Mouse (Mus musculus) midbrain, postnatal 0 days (tissue): ENCODE results near the gene Nrip2. TPM values are rescaled to one million over a fixed set of nuclear protein-coding genes. Genes with fewer than 3 reads are reported as not detected.

Experiments used
- ATAC-seq: fragments of 200-750 bp; cut with Nextera tagmentation; 2 replicates; pipeline ENCODE4 v1.8.0; 2017; ENCODE audit warnings: moderate number of reproducible peaks, mild to moderate bottlenecking, moderate TSS enrichment, moderate library complexity; ENCODE audit not compliant: low FRiP score
- DNase-seq: peaks from one replicate; pipeline ENCODE4 v3.0.0-alpha.2; 2015; ENCODE audit warnings: low spot score
- H3K27ac ChIP-seq: fragments of 300-500 bp; sonication (generic); 2 replicates; pipeline ENCODE4 v1.5.1; 2014; ENCODE audit warnings: low read depth, mild to moderate bottlenecking, low read length, mixed read lengths
- H3K27me3 ChIP-seq: fragments of 300-500 bp; sonication (generic); 2 replicates; pipeline ENCODE4 v1.6.1; 2014; ENCODE audit warnings: low read length, control low read depth, mixed read lengths; ENCODE audit not compliant: insufficient read depth
- H3K36me3 ChIP-seq: fragments of 300-500 bp; sonication (generic); 2 replicates; pipeline ENCODE4 v1.6.1; 2014; ENCODE audit warnings: low read length, control low read depth, mixed read lengths; ENCODE audit not compliant: insufficient read depth
- H3K4me1 ChIP-seq: fragments of 300-500 bp; sonication (generic); 2 replicates; pipeline ENCODE4 v1.6.1; 2014; ENCODE audit warnings: mild to moderate bottlenecking, control low read depth, antibody characterized with exemption, low read length, mixed read lengths; ENCODE audit not compliant: insufficient read depth
- H3K4me2 ChIP-seq: fragments of 300-500 bp; sonication (generic); 2 replicates; pipeline ENCODE4 v1.6.1; 2014; ENCODE audit warnings: low read depth, mild to moderate bottlenecking, low read length, mixed read lengths; ENCODE audit not compliant: poor library complexity, severe bottlenecking
- H3K4me3 ChIP-seq: fragments of 300-500 bp; sonication (generic); 2 replicates; pipeline ENCODE4 v1.5.1; 2014; ENCODE audit warnings: low read depth, mild to moderate bottlenecking, low read length, moderate library complexity
- H3K9ac ChIP-seq: fragments of 300-500 bp; sonication (generic); replicated peaks from 2 replicates; pipeline ENCODE4 v1.6.1; 2014; ENCODE audit warnings: mild to moderate bottlenecking, low read length, moderate library complexity, mixed read lengths; ENCODE audit not compliant: poor library complexity, severe bottlenecking
- H3K9me3 ChIP-seq: fragments of 300-500 bp; sonication (generic); 2 replicates; pipeline ENCODE4 v1.6.1; 2016; ENCODE audit warnings: low read length, control low read depth
- CTCF ChIP-seq: IDR thresholded peaks from 2 replicates; pipeline ENCODE4 v1.5.1; 2016; ENCODE audit warnings: antibody characterized with exemption, mild to moderate bottlenecking
- WGBS: fragments of 180-500 bp; shearing (Covaris S2); extraction: QIAGEN DNeasy Blood & Tissue Kit; methylation state at CpG from one replicate; pipeline ENCODE4 v1.1.7; 2014; 5-methylcytosine and 5-hydroxymethylcytosine counted together
- polyA plus RNA-seq: library from polyadenylated mRNA; unstranded; fragments of >200 nt; fragmentation: Nextera tagmentation; extraction: Ambion mirVana; gene quantifications from 2 replicates; pipeline ENCODE4 v1.2.1, GENCODE M21; 2015
- total RNA-seq: library from RNA; depleted of rRNA; stranded (reverse); fragments of >200 nt; gene quantifications from 2 replicates; pipeline ENCODE4 v1.2.3, GENCODE M21; 2014; rRNA removed

The Nrip2 gene
- total and polyA plus RNA-seq, 2 experiments from 2014 or later, result 11.6 to 13.0 TPM

DNA sequence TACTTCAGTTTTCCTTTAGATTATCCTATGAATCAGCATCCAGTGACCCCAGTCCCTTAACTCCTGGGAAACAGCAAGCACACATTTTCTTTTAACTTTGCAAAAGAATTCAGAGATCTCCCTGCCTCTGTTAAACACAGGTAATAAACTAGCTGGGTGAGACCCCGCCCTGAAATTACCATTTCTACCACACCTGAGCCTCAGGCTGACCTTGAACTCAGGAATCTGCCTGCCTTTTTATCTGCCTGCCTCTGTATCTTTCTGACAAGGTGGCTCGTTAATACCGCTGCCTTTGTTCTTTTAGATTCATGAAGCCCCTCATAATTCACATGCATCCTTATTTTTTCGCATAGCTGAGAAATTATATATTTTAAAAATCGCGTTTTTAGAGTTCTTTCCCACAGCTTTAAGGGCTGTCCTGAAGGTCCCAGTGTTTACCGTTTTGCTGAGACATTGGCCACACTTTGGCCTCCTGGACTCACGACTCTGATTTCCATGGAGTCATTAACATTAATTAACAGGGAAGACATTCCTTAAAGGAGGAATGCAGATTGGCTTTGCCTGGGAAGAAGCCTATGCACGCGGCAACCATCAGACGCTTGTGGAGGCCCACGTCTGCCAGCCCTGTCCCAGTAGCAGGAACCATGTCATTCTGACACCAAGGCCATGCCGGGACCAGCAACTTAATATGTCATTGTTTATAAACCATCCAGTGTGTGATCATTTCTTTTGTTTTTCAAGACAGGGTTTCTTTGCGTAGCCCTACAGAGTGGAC is 61.8 kb downstream of the Nrip2 start:
- no peak for DNase-seq
- H3K36me3 ChIP-seq, result no peaks in the 10 kb centered on the region
- TF ChIP-seq CTCF, result no peak
- H3K9me3 ChIP-seq, result no peaks in the 10 kb centered on the region
- no peak overlapping the region for H3K4me2 ChIP-seq
- ATAC-seq, result no peak
- H3K27me3 ChIP-seq, result no peaks in the 10 kb centered on the region
- no peaks in the 10 kb centered on the region for H3K4me1 ChIP-seq
- 80% methylated on average over 14 of the region's 14 CpGs for WGBS
- H3K9ac ChIP-seq, result no peak overlapping the region
- no peak overlapping the region for H3K27ac ChIP-seq
- H3K4me3 ChIP-seq, result no peak overlapping the region

DNA sequence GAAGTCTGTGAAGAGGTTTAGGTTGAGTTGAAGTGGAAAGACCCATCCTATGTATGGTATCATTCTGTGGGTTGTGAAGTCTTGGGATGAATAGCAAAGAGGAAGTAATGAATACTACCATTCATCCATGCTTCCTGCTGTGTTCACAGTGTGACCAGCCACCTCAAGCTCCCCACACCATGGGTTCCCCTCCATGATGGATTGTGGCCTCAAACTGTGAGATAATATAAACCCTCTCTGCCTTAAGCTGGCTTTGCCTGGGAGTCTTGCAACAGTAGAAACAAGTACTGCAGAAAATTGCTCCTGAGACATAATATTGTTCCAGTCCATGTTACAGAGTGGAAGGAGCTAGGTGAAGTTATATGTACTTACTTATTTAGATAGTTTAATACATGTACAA is 62.5 kb downstream of the Nrip2 start:
- H3K36me3 ChIP-seq, result no peaks in the 10 kb centered on the region
- no peaks in the 10 kb centered on the region for H3K4me1 ChIP-seq
- no peak overlapping the region for H3K4me3 ChIP-seq

DNA sequence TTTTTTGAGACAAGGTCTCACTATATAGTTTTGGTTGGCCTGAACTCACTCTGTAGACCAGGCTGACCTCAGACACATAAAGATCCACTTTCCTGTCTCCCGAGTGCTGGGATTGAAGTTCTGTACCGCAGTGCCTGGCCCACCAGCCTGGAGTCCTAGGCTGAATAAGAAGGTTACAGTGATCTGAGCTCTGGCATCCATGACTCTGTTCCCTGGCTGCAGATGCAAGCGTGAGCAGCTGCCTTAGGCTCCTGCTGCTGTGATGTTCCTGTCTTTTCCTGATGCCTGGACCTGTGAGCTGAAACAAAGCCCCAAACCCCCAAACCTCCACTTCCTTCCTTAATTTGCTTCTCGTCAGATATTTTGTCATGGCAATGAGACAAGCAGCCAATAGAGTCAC is 65.9 kb downstream of the Nrip2 start:
- H3K27ac ChIP-seq, result no peak overlapping the region
- no peaks in the 10 kb centered on the region for H3K9me3 ChIP-seq
- WGBS, result 79% methylated on average over 4 of the region's 4 CpGs
- H3K27me3 ChIP-seq, result no peaks in the 10 kb centered on the region
- H3K36me3 ChIP-seq, result no peaks in the 10 kb centered on the region
- no peaks in the 10 kb centered on the region for H3K4me1 ChIP-seq
- no peak overlapping the region for H3K4me3 ChIP-seq
- ATAC-seq (no peak), DNase-seq (no peak)
- no peak for TF ChIP-seq CTCF
- H3K4me2 ChIP-seq, result no peak overlapping the region
- H3K9ac ChIP-seq, result no peak overlapping the region

More for the DNA sequence above, 62.5 kb downstream of the Nrip2 start:
- ATAC-seq (no peak), DNase-seq (no peak)
- Histone ChIP-seq H3K27ac (no peak overlapping the region), H3K9ac (no peak overlapping the region), H3K27me3 (no peaks in the 10 kb centered on the region), H3K4me2 (no peak overlapping the region), H3K9me3 (no peaks in the 10 kb centered on the region)
- no peak for TF ChIP-seq CTCF

Other genes starting within 250 kb of the Nrip2 start
- gene Tead4, start 98.5 kb upstream of the Nrip2 start, total RNA-seq, result 0.42 and 0.82 TPM in 2 replicates
- gene Tead4, start 98.5 kb upstream of the Nrip2 start, polyA plus RNA-seq, result 0.17 and 0.27 TPM in 2 replicates
- gene Tulp3, start 43.4 kb upstream of the Nrip2 start, total RNA-seq, result 14.1 and 14.3 TPM in 2 replicates
- gene Tulp3, start 43.4 kb upstream of the Nrip2 start, polyA plus RNA-seq, result 11.7 and 14.7 TPM in 2 replicates
- 20.7 and 21.8 TPM in 2 replicates for gene Rhno1, start 36.4 kb upstream of the Nrip2 start, total RNA-seq
- 50.8 and 51.2 TPM in 2 replicates for gene Rhno1, start 36.4 kb upstream of the Nrip2 start, polyA plus RNA-seq
- gene Foxm1, start 36.3 kb upstream of the Nrip2 start, total RNA-seq, result 4.8 and 8.5 TPM in 2 replicates
- gene Foxm1, start 36.3 kb upstream of the Nrip2 start, polyA plus RNA-seq, result 2.5 and 2.9 TPM in 2 replicates
- 1.0 and 2.0 TPM in 2 replicates for gene Tex52, start 23.8 kb upstream of the Nrip2 start, total RNA-seq
- gene Tex52, start 23.8 kb upstream of the Nrip2 start, polyA plus RNA-seq, result 0.29 and 0.39 TPM in 2 replicates
- gene Gm44596, start 23.8 kb upstream of the Nrip2 start, total RNA-seq, result not detected in 2 replicates
- gene Gm44596, start 23.8 kb upstream of the Nrip2 start, polyA plus RNA-seq, result not detected in 2 replicates
- gene Itfg2, start 25.6 kb downstream of the Nrip2 start, total RNA-seq, result 37.3 and 40.2 TPM in 2 replicates
- 37.4 and 41.5 TPM in 2 replicates for gene Itfg2, start 25.6 kb downstream of the Nrip2 start, polyA plus RNA-seq
- gene Fkbp4, start 39.4 kb downstream of the Nrip2 start, total RNA-seq, result 164 and 180 TPM in 2 replicates
- gene Fkbp4, start 39.4 kb downstream of the Nrip2 start, polyA plus RNA-seq, result 245 and 253 TPM in 2 replicates
- not detected in 2 replicates for gene Pzp, start 127.4 kb downstream of the Nrip2 start, total RNA-seq
- gene Pzp, start 127.4 kb downstream of the Nrip2 start, polyA plus RNA-seq, result 0.16 TPM in 1 of 2 replicates, not detected in the other
- gene A2ml1, start 182.3 kb downstream of the Nrip2 start, total RNA-seq, result 0.16 and 0.28 TPM in 2 replicates
- 7.4 and 7.9 TPM in 2 replicates for gene A2ml1, start 182.3 kb downstream of the Nrip2 start, polyA plus RNA-seq
- not detected in 2 replicates for gene Klrb1a, start 224.2 kb downstream of the Nrip2 start, total RNA-seq
- not detected in 2 replicates for gene Klrb1a, start 224.2 kb downstream of the Nrip2 start, polyA plus RNA-seq